Mouse (Mus musculus) C2C12 (cell line): ENCODE results near the gene Setx. TPM values are rescaled to one million over a fixed set of nuclear protein-coding genes. Genes with fewer than 3 reads are reported as not detected.
A peak's percentile ranks its signal among the peaks of the same experiment; 100 is the strongest.

ENCODE experiments used
- H3K27me3 ChIP-seq: one replicate; pipeline ENCODE4 v1.6.1; 2011; ENCODE audit not compliant: control insufficient read depth, insufficient read depth, insufficient read length
- H3K36me3 ChIP-seq: one replicate; pipeline ENCODE4 v1.6.1; 2011; ENCODE audit not compliant: control insufficient read depth, insufficient read depth
- H3K4me3 ChIP-seq: one replicate; pipeline ENCODE4 v1.5.1; 2011; ENCODE audit warnings: mild to moderate bottlenecking, control low read depth; ENCODE audit not compliant: poor library complexity, insufficient read depth, severe bottlenecking
- H3K79me2 ChIP-seq: one replicate; pipeline ENCODE4 v1.6.1; 2011; ENCODE audit not compliant: control insufficient read depth, insufficient read depth
- H3K79me3 ChIP-seq: one replicate; pipeline ENCODE4 v1.6.1; 2011; ENCODE audit warnings: low read depth, control low read depth
- H3ac ChIP-seq: one replicate; pipeline ENCODE3; 2011; ENCODE audit warnings: low read depth; ENCODE audit not compliant: control insufficient read depth, insufficient read length
- CEBPB ChIP-seq: IDR thresholded peaks from one replicate; pipeline ENCODE4 v1.6.1; 2011; ENCODE audit warnings: low read depth, mild to moderate bottlenecking, control low read depth, moderate library complexity
- CTCF ChIP-seq: IDR thresholded peaks from one replicate; pipeline ENCODE4 v1.5.1; 2011; ENCODE audit not compliant: control insufficient read depth, insufficient read depth, insufficient read length
- FOSL1 ChIP-seq: IDR thresholded peaks from one replicate; pipeline ENCODE4 v1.8.0; 2011; ENCODE audit warnings: mild to moderate bottlenecking, low read length; ENCODE audit not compliant: poor library complexity, insufficient read depth, severe bottlenecking
- MAX ChIP-seq: IDR thresholded peaks from one replicate; pipeline ENCODE4 v1.6.1; 2011; ENCODE audit warnings: mild to moderate bottlenecking, control low read depth
- MYOD1 ChIP-seq: IDR thresholded peaks from one replicate; pipeline ENCODE4 v1.6.1; 2011; ENCODE audit warnings: low read depth; ENCODE audit not compliant: control insufficient read depth, insufficient read length
- MYOG ChIP-seq: IDR thresholded peaks from one replicate; pipeline ENCODE4 v1.6.1; 2011; ENCODE audit not compliant: control insufficient read depth, insufficient read length; ENCODE audit errors: extremely low read depth
- USF1 ChIP-seq: IDR thresholded peaks from one replicate; pipeline ENCODE4 v1.6.1; 2011; ENCODE audit warnings: low read depth, mild to moderate bottlenecking, control low read depth, moderate library complexity
- polyA plus RNA-seq: library from polyadenylated mRNA; unstranded; fragments of >200 nt; fragmentation: generic; extraction: Trizol; gene quantifications from one replicate; pipeline ENCODE4 v1.2.1, GENCODE M21; 2012; ENCODE audit warnings: missing spikeins

Gene Setx
- polyA plus RNA-seq, 1 experiment, result 4.7 TPM

DNA sequence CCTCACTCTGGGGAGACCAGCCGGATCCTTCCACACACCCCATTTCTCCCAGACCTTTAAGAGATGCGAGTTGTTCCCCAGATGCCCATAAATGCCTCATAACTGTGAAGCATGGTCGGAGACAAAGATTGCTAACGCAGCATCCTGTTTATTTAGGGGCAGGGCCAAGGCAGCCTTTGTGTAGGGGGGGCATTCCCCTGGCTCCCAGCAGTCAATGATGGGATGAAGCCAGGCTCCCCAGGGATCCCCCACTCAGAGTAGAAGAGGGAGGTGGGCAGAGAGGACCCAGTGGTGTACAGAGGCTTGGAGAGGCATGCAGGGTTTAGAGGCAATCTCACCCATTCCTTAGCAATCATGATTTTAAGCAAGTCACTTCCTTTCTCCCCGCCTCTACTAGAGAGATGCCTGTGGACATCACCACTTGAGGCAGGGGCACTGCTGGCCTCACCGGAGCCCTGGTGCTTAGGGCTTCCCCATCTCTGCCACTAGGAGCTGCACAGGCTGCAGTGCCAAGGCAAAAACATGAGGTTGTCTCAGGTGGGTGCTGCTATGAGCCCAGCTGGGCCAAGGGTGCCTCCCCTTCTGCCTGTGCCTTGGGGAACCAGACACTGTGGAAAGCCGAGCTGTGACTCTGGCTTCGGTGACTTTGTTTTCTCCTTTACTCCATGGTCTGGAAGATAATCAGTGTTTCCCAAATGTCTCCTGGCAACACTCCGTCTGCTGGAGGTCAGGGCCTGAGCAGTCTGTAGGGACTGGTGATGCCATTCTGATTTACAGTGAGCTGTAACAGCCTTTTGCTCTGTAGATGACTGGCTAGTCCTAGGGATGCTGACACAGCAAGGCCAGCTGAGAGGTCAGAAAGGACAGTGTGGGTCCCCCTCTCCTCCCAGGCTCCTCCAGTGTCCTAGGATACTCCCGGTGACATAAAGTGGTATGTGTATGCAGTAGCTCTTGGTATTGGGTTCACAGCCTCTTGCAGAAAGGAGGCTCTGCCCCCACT lies 67.5 kb downstream of the Setx start:
- no peaks in the 10 kb centered on the region for H3K27me3 ChIP-seq
- TF ChIP-seq MYOD1 (no peak), FOSL1 (no peak), USF1 (no peak), CTCF (no peak), MYOG (no peak)
- H3ac ChIP-seq, result no peak overlapping the region
- H3K79me2 ChIP-seq, result no peaks in the 10 kb centered on the region
- H3K36me3 ChIP-seq, result no peaks in the 10 kb centered on the region
- H3K79me3 ChIP-seq, result no peaks in the 10 kb centered on the region
- no peak overlapping the region for H3K4me3 ChIP-seq

GRCm38 (mm10) chr2:29192629-29193278 lies 68.8 kb downstream of the Setx start:
- Histone ChIP-seq H3K36me3 (no peaks in the 10 kb centered on the region), H3K27me3 (no peaks in the 10 kb centered on the region), H3ac (no peak overlapping the region), H3K79me2 (no peaks in the 10 kb centered on the region), H3K79me3 (no peaks in the 10 kb centered on the region), H3K4me3 (no peak overlapping the region)
- TF ChIP-seq FOSL1 (no peak), CTCF (peak; percentile 16)

DNA sequence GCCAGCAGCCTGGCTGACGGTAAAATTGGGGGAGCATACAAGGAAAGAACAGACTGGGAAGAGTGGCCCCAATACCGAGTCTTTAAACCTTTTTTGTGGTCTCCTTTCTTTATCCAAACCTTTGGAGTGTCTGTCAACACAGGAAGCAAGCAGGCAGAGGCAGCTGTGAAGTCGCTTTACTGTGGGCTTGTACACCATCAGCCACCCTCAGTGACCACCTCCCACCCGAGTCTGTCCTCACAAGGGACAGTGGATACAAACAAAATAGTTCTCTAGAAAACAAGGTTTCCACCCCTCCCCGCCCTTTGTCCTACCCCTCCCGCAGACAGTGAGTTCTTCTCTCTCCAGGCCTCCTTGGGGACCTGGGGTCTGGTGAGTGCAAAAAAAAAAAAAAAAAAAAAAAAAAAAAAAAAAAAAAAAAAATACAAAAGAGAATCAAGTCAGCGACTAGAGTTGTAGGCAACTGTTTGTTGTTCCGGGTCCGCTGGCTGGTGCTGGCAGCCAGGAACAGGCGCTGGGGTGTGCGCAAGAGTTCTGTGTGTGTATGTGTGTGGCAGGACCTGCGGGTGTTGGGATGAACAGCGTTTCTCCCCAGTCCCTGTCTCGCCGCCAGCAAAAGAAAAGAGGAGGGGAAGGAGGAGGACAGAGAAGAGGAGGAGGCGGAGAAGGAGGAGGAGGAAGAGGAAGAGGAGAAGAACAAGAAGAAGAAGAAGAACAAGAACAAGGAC lies 70.0 kb downstream of the Setx start:
- Histone ChIP-seq H3K79me3 (no peaks in the 10 kb centered on the region), H3ac (no peak overlapping the region), H3K36me3 (no peaks in the 10 kb centered on the region), H3K27me3 (no peaks in the 10 kb centered on the region), H3K79me2 (no peaks in the 10 kb centered on the region), H3K4me3 (no peak overlapping the region)
- TF ChIP-seq CTCF (no peak), MAX (no peak), USF1 (no peak), MYOD1 (no peak), MYOG (no peak), CEBPB (no peak), FOSL1 (no peak)

DNA sequence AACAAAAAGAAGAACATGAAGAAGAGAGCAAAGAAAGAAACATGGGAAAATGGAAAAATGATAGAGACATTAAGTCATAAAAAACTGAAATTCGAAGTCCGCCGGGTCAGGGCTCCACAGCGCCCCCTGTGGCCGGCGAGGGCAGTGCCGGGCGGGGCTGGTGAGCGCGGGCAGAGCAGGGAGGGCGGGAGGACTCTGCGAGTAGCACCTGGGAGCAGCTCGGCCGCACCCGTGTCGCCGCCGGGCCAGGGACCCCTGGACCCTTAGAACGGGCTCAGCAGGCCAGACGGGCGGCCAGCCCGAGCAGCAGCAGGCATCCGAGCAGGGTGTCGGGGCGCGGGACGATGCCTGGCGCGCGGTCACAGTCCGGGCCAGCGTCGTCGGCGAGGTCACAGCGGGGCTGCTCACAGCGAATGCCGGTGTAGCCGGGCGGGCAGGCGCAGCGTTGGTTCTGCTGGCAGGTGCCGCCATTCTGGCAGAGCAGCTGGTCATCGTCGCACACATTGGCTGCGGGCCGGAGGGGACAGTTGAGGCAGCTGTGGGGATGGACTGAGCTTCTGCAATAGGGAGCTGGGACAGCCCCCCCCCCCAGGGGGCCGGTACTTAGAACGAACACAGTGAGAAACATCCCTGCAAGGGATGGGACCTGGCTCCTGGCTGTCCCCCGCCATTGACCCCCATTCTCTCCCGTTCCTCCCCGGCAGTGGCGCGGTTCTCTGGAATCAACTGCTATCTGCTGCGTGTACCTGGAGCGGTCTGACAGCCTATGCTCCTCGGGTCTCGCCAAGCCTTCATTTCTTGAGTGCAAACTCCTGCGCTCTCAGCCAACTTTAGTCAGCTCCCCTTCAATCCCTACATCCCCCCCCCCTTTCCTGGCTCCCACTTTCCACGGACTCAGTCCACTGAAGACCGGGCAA lies 70.8 kb downstream of the Setx start:
- Histone ChIP-seq H3K79me2 (no peaks in the 10 kb centered on the region), H3ac (peak overlapping the region; percentile 15), H3K27me3 (no peaks in the 10 kb centered on the region), H3K79me3 (no peaks in the 10 kb centered on the region), H3K4me3 (no peak overlapping the region), H3K36me3 (no peaks in the 10 kb centered on the region)
- TF ChIP-seq CEBPB (no peak), CTCF (peak; percentile 96)

DNA sequence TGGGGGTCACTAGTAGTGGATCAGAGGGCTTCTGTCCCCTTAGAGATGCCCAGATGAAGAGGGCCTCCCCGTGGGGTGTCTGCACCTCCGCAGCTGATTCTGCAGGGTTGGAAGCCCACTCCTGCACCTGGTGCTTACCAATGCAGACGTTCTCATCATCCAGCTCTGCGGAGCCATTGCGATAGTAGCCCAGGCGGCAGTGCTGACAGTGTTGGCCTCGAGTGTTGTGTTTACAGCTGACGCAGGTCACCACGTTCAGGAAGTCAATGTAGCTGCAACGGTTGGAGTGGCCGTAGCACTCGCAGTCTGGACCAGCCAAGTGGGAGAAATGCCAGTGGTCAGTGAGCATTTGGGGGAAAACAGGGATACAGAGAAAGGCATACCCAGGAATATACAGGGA lies 72.9 kb downstream of the Setx start:
- no peaks in the 10 kb centered on the region for H3K27me3 ChIP-seq
- no peak overlapping the region for H3ac ChIP-seq
- H3K36me3 ChIP-seq, result no peaks in the 10 kb centered on the region
- TF ChIP-seq MAX (no peak), MYOD1 (no peak), USF1 (no peak), FOSL1 (no peak), CEBPB (no peak), MYOG (no peak), CTCF (no peak)
- no peaks in the 10 kb centered on the region for H3K79me2 ChIP-seq
- H3K79me3 ChIP-seq, result no peaks in the 10 kb centered on the region
- H3K4me3 ChIP-seq, result no peak overlapping the region
